Mouse (Mus musculus) megakaryocyte, embryonic 14.5 days (primary cell): ENCODE data around the gene Olfml1.

Source experiments
- FLI1 ChIP-seq: IDR thresholded peaks from 2 replicates; pipeline ENCODE4 v1.6.1; 2012; ENCODE audit warnings: low read length, inconsistent platforms, mixed read lengths
- GATA1 ChIP-seq: IDR thresholded peaks from 3 replicates; pipeline ENCODE4 v1.6.1; 2012; ENCODE audit warnings: mixed read lengths, low read length, inconsistent platforms, borderline replicate concordance

- TF ChIP-seq GATA1 (no peak), FLI1 (no peak)
Observed at GRCm38 (mm10) chr7:107619225-107619624, 52.0 kb downstream of the Olfml1 start.
